In the genomic region with DNA sequence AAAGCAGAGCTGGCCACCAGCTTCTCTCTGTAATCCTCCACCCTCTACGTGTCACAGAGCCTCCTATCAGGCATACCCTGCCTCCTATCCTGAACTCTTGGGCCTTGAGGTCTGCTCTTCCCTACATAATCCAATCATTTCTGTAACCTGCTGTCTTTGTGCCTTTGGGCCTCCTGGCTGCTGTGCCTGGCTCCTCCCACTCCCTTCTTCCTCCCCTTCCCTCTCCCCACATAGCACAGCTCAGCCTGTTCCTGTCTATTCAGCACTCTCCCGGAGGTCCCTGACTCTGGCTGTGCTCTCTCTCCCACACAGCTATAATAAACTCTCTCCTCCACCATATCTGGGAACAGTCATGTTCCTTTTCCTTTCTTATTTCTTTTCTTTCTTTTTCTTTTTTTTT, we compare ENCODE assay signal across 7 mouse cellular contexts. TPM values are rescaled to one million over a fixed set of nuclear protein-coding genes. Genes with fewer than 3 reads are reported as not detected.
DNase-seq lines count a peak whose midpoint lies in the region; ATAC-seq and TF ChIP-seq lines count a peak whose summit lies in the region.

A gene (plus strand): TSS at position 298 of the 400 bp plus-strand sequence.

- H3K27me3 ChIP-seq in heart, embryonic 16.5 days (ENCODE audit: control insufficient read depth, insufficient read depth, low read length): no peaks in the 10 kb centered on the region
- no peaks in the 10 kb centered on the region for H3K27me3 ChIP-seq in liver, embryonic 15.5 days

- peak within 1 kb of the TSS; percentile 4; the same call in 1 of the 2 replicates for H3K4me2 ChIP-seq in heart, embryonic 16.5 days (ENCODE audit: low read depth, low read length)
- H3K4me2 ChIP-seq in liver, embryonic 15.5 days: no peak within 1 kb of the TSS

- TF ChIP-seq CTCF in bone marrow macrophage, adult 2 months (IDR thresholded peaks at IDR 0.05; ENCODE audit: low read depth, low read length): no peak

- H3K4me3 ChIP-seq in bone marrow macrophage, adult 2 months (ENCODE audit: insufficient read depth, low read length): no peak within 1 kb of the TSS
- H3K4me3 ChIP-seq in heart, embryonic 16.5 days (ENCODE audit: low read length): no peak within 1 kb of the TSS
- H3K4me3 ChIP-seq in liver, embryonic 15.5 days (replicated peaks): no peak within 1 kb of the TSS

- no peaks in the 10 kb centered on the region for H3K36me3 ChIP-seq in heart, embryonic 16.5 days (ENCODE audit: control insufficient read depth, insufficient read depth)
- H3K36me3 ChIP-seq in liver, embryonic 15.5 days (replicated peaks): no peaks in the 10 kb centered on the region

- WGBS in heart, embryonic 16.5 days: 17% methylated on average over 2 of the region's 2 CpGs
- WGBS in liver, embryonic 15.5 days (ENCODE audit: insufficient replicate concordance): 12% methylated on average over 2 of the region's 2 CpGs

- H3K27ac ChIP-seq in bone marrow macrophage, adult 2 months (ENCODE audit: insufficient read depth, low read depth, low read length): peak within 1 kb of the TSS; percentile 86
- peak within 1 kb of the TSS; percentile 62 for H3K27ac ChIP-seq in heart, embryonic 16.5 days (ENCODE audit: low read length)
- no peak within 1 kb of the TSS for H3K27ac ChIP-seq in liver, embryonic 15.5 days (replicated peaks)

- peak; percentile 95 for ATAC-seq in heart, embryonic 16.5 days (replicated peaks; ENCODE audit: extremely low read depth, insufficient read depth, low FRiP score)
- ATAC-seq in liver, embryonic 15.5 days (ENCODE audit: insufficient read depth): no peak

- H3K9ac ChIP-seq in heart, embryonic 16.5 days (ENCODE audit: low read length): no peak within 1 kb of the TSS
- H3K9ac ChIP-seq in liver, embryonic 15.5 days: no peak within 1 kb of the TSS

- DNase-seq in MEL-GATA-1-ER (ENCODE audit: extremely low read depth, low read depth): peak; percentile 54
- no peak for DNase-seq in urinary bladder, adult 18-20 months (ENCODE audit: low spot score in 2 of 2)
- DNase-seq in layer of hippocampus, postnatal 36 days: no peak
- no peak for DNase-seq in urinary bladder, adult 2 months (ENCODE audit: low spot score)

- H3K4me1 ChIP-seq in bone marrow macrophage, adult 2 months (ENCODE audit: control insufficient read depth, insufficient read depth, low read length): peaks cover 54% of the 10 kb centered on the region
- H3K4me1 ChIP-seq in heart, embryonic 16.5 days (ENCODE audit: control insufficient read depth, insufficient read depth, low read length): peaks cover 3% of the 10 kb centered on the region; the same call in 1 of the 2 replicates
- peaks cover 29% of the 10 kb centered on the region for H3K4me1 ChIP-seq in liver, embryonic 15.5 days (replicated peaks)

- no peaks in the 10 kb centered on the region for H3K9me3 ChIP-seq in heart, embryonic 16.5 days (replicated peaks; ENCODE audit: control insufficient read depth, low read length)
- H3K9me3 ChIP-seq in liver, embryonic 15.5 days (replicated peaks): no peaks in the 10 kb centered on the region

- no peak for TF ChIP-seq POLR2A in bone marrow macrophage, adult 2 months (IDR thresholded peaks at IDR 0.05; ENCODE audit: borderline replicate concordance, low read depth, low read length)

RNA-seq across cellular contexts. Expression of the gene that starts here (rescaled TPM):
- 268 and 316 TPM in 2 replicates for polyA plus RNA-seq in bone marrow macrophage, adult 2 months (2012; ENCODE audit: insufficient read depth, insufficient read length, missing spikeins)
- polyA plus RNA-seq in heart, embryonic 16.5 days (2015; fragmentation: Nextera tagmentation; extraction: Ambion mirVana): 4.0 and 6.1 TPM in 2 replicates
- 11.2 and 11.7 TPM in 2 replicates for polyA plus RNA-seq in liver, embryonic 15.5 days (2015; fragmentation: Nextera tagmentation; extraction: Ambion mirVana)
- total RNA-seq in layer of hippocampus, postnatal 36 days (2021): 1 to 10 TPM; 3.1 to 4.9 TPM
- polyA plus RNA-seq in urinary bladder, adult 2 months (2012; rRNA removed): 7.0 and 8.7 TPM in 2 replicates

Comparison
In these comparisons a context has a peak if more than half of its experiments do, and no peak if none do; other contexts are left out.
1. RNA of the gene that starts here (polyA plus RNA-seq): 268 to 316 TPM in bone marrow macrophage, adult 2 months; 11.2 to 11.7 TPM in liver, embryonic 15.5 days, 7.0 to 8.7 TPM in urinary bladder, adult 2 months and 4.0 to 6.1 TPM in heart, embryonic 16.5 days; every median in the first group is over 10 times any median in the second.